Mouse (Mus musculus): Measurements from ENCODE around the gene Lrp10.
A peak's percentile ranks its signal among the peaks of the same experiment; 100 is the strongest.

The Lrp10 gene

DNA sequence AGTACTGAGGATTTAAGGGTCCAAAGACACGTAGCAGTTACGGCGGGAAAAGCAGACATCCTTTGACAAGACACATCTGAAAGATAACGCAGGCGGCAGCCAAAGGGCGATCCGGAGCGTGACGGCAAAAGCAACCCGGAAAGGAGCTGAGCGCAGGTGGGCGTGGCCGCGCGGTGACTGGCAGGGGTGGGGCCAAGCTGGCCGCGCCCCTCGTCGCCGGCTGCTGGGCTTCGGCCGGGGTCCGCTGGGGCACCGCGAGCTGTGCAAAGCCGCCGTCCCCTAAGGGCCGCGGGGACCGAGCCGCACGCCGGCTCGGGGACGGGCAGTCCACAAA, at the start of gene Lrp10:
TSS of gene Lrp10 (plus strand) at position 179 of the 334 bp plus-strand sequence.
- peak; percentile 84 to 89 for DNase-seq

DNA sequence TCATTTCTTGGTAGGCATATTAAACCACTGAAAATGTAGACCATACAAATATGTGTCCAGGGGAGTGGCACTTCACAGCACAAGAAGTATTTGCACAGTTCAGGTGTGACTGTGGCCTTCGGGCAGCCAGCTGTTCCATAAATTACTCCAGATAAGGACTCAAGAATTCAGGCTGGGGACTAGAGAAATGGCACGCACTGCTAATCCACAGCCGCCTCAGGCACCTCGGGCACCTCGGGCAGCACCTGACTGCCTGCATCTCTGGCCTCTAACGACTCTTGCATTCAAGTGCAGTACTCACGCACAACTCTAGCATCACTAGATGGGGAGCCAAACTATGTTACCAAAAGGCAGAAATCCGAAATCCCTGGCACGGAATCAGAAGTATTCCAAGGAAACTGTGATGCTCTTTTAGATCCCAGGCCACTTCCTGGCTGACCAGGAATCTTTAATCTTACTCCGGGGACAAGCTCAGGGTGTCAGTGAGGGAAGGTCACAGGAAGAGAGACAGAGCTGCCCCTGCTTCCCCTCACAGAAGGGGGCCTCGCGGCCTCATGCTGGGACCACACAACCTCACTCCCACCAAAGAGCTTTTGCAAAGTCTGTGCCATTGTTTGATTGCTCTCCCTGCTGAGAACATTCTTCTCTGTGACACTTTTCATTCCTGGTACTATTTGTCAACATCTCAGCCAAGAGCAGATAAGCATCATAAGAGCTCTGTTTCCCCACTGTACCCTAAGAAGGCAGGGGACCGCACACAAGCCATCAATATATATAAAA, 48.5 kb upstream of the Lrp10 start:
- DNase-seq: no peak

DNA sequence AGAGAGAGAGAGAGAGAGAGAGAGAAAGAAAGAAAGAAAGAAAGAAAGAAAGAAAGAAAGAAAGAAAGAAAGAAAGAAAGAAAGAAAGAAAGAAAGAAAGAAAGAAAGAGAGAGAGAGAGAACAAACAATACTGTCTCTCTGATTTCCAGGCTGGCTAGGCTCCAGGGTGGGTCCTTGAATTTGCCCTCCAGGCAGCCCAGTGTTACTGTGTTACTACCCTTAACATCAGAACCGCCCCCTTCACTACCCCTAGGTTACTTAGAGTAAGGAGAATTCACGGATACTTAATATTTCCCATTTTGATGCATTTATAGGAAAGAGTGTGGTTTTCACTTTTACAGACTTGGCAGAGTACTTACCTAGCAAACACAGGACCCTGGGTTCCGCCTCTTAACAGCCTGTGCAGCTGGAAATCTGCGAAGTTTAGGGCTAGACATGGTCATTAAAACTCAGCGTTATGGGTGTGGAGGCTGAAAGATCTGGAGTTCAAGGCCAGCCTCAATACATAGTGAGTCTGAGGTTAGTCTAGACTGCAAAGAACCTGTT, 47.6 kb upstream of the Lrp10 start:
- no peak for DNase-seq

DNA sequence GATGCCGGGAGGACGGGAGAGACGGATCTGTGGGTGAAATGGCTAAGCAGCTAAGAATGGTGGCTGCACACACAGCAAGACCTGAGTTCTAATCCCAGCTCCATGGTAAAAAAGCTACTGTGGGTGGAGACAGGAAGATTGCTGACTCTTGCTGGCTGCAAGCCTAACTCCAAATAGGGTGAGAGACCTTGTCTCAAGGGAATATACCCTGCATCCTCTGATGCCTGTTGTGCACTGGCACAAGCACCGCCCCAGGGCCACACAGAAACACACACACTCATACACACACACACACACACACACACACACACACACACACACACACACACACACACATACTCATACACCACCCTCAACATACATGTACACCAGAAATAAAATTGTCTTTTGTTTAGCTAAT, 47.1 kb upstream of the Lrp10 start:
- no peak for DNase-seq

DNA sequence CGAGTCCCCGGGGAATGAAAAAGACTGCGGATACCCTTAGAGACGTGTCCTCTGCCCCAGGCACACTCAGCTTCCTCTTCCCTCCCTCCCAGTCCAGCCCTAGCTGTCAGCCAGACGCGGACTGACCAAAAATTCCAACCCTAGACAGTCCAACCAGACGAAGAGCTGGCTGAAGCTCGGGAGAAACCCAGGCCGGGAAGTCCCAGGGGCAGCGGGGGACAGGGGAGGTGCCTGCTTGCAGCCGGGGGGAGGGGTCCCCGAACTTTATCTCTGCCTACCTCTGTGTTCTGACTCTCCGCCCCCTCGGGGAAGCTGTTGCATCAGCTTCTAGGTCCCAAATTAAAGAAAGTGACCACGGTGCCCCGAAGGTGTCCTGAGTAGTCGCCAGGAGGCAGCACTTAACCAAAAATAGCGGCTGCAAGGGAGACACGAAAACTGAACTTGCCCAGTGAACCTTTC, 46.3 kb upstream of the Lrp10 start, which contains the start of gene Slc7a7:
TSS of gene Slc7a7 (minus strand) at position 158 of the 459 bp plus-strand sequence.
- no peak for DNase-seq

DNA sequence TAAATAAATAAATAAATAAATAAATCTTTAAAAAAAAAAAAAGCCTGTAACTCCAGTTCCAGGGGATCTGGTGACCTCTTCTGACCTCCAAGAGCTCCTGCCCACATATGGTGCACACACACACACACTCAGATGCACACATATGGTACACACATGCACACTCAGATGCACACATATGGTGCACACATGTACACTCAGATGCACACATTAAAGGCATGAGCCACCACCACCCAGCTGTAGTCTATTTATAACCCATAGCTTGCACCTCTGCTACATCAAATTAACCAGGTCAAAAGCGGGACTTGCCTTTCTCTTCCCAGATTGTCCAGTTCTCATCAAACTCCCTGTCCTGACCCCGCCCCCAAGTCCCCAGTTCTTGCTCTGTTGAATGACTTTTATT, 42.9 kb upstream of the Lrp10 start:
- no peak for DNase-seq

DNA sequence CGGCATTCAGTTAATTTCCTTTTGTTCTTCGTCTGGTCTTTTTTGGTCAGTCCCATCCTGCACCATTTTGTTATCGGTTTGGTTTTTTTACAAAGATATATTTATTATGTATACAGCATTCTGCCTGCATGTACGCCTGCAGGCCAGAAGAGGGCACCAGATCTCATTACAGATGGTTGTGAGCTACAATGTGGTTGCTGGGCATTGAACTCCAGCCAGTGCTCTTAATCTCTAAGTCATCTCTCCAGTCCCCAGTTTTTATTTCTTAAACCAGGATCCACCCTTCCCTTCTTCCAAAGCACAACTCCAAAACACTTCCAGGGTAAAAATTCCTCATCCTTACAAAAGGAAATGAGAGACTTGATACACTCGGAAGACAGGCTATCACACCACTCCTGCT, 40.5 kb upstream of the Lrp10 start:
- DNase-seq: no peak

DNA sequence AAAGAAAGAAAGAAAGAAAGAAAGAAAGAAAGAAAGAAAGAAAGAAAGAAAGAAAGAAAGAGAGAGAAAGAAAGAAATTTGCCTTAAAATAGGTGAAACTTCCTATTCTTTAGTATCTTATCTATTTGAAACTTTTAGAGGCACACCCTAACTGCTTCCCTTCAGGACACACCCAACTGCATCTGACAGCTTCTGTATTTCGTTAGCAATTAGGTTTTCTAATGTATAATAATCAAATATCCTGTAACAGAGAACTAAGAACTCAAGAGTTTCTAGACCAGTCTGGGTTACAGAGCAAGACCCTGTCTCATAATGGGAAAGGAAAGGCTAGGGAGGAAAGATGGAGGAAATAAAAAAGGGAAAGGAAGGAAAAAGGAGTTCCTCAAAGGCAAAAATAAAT, 39.3 kb upstream of the Lrp10 start:
- no peak for DNase-seq

DNA sequence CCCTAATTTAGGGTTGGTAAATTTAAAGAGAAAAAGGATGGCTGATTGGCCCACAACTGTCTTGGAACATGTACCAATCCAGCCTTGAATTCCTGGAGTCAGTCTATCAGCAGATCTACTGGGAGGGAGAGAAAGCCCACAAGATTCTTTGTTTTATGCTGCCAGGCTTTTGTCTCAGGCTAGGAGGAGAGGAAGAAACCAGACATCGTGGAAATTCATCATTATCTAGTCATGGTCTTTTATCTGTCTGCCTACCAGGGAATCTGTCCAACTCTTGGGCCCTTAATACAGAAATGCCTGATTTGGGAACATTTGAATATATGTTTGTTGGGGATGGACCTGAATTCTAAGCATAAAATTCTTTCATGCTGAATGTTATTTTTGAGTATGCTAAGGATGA, 38.4 kb upstream of the Lrp10 start:
- no peak for DNase-seq

DNA sequence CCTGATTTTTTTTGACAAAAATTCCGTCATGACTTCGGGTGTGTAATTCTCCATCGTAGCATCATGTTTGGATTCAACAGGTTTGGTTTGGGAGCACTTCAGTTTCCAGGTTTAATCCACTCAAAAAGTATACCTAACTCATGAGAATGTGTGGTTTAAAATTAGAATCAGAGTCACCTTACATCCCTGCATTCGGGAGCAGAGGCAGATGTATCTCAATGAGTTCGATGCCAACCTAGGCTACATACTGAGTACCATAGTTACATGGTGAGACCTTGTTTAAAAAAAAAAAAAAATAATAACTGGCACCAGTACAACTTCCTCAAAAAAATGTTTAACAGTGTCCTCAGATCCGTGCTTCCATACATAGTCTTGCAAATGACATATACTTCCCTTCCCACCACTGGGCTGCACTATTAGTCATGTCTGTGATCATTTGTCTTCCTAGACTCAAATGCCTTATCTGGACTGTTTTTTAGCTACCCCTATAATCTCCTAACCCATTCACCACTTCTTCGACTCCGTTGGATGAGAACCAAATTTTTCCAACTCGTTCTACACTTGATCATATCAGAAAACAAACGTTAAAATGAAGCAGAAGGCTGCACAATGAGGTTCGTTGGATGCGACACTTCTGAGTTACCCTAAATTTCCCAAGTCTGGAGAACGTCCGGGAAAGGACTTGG, 37.8 kb upstream of the Lrp10 start:
- DNase-seq: no peak

DNA sequence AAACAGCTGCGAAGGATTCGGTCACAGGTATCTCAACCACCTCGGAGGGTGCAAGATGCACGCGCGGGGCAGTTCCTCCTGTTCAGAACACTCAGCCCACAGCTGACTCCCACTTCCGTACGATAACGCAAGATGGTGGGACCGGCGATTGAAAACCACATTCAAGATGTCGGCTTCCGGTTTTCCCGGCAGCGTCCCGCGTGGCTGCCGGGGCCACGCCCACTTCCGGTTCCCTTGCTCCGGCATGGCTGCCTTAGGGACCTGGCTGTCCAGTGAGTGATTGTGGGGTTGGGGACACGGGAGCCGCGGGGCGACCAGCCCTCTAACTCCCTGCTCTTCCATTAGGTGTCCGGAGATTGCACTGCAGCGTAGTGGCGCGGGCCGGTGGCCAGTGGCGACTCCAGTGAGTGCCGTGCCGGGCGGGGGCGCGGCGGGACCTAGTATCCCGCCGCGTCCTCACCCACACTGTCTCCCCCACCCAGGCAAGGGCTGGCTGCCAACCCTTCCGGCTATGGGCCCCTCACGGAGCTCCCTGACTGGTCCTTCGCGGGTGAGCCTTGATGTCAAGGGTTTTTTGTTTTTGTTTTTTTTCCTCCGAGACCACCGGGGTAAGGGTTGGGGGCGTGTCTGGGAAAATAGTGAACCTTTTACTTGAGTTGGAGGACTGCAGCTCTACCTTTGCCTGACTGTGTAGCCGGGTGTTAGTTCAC, 37.1 kb upstream of the Lrp10 start, which contains the start of gene Mrpl52:
TSS of gene Mrpl52 (plus strand) at position 221 of the 710 bp plus-strand sequence.
- DNase-seq: peak; percentile 92 to 94

DNA sequence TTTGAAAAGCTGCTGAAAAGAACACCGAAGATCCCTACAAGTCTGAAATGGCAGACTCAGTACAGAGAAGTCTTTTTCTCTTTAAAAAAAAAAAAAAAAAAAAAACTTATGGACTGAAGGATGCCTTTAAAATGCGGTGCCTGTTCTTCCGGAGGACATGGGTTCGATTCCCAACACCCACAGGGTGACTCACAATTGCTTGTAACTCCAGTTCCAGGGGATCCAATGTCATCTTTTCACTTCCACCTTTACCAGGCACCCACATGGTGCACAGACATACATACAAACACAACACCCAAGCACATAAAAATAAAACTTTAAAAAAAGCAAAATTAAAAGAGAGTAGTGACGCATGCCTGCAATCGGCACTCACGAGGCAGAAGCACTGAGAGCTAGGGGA, 36.2 kb upstream of the Lrp10 start:
- DNase-seq: no peak

DNA sequence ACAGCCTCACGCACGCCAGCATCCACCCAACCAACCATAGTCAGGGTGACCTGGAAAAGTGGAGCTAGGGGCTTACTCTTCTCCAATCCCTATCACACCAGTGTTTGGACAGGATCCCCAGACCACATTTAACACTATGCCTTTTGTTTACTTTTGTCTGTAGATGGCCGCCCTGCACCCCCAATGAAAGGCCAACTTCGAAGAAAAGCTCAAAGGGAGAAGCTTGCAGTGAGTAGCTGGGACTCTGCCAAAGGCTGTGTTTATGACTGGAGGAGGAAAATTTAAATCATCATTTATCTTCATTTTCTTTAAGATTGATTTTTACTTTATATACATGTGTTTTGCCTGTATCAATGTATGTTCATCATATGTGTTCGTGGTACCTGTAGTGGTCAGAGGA, 35.5 kb upstream of the Lrp10 start:
- no peak for DNase-seq

DNA sequence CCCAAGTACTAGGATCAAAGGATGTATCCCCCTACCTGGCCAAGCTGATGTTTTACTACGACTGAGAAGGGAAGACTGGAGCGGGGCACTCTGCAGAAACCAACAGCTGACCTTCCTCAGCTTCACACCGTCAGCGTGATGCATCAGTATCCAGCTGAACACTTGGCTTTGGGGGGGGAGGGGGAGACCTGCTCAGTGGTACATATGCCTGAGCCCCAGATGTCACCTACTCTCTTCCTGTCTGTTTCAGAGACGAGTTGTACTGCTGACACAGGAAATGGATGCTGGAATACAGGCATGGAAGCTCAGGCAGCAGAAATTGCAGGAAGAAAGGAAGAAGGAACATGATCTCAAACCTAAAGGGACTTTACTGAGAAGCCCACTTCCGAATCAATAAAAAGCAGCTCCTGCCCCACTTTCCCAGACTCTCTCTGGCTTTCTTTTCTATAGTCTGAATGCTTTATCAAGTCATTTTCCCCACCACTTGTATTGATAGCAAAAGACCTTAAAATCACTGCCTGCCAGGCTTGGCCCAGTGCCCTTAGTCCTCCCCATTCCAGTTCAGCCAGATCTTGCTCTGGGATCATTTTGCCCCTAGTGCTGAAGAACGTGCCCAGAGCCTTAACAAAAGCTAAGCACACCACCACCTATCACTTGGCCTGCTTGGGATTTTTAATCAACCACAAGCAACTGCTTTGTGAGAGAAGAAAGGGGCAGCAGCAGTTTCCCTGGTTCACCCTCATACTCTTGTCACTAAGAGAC, 34.4 kb upstream of the Lrp10 start:
- DNase-seq: no peak

DNA sequence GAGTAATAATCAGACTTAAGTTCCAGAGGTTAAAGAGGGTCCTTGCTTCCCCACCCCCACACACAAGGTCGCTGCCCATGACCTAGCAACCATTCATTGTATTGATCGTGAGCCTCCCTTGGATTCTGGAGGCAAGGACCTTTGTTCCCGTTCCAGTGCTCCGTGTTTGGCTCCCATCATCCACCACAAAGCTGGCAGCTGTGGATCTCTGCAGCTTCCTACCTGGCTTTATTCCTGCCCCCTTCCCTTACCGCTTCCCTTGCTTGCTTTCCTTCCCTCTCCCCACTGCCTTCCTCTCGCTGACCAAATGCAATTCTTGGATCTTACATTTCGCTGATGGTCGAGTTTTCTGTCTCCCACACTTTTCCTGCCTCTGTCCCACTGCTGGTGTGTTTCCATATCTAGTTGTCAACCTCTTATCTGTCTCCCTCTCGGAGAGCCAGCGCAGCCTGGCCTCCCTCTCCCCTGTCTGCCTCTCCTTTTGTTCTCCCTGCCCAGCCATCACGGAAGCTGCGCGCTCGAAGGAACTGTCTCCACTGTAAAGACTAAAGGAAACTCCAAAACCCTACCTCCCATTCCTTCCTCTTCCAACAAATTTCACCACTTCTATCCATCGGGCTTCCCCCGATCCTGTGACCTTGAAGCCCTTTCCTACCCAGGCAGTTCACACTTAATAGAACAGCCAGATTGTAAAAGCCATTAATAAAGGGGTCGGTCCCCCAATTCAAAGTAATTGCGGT, 33.4 kb upstream of the Lrp10 start:
- no peak for DNase-seq

DNA sequence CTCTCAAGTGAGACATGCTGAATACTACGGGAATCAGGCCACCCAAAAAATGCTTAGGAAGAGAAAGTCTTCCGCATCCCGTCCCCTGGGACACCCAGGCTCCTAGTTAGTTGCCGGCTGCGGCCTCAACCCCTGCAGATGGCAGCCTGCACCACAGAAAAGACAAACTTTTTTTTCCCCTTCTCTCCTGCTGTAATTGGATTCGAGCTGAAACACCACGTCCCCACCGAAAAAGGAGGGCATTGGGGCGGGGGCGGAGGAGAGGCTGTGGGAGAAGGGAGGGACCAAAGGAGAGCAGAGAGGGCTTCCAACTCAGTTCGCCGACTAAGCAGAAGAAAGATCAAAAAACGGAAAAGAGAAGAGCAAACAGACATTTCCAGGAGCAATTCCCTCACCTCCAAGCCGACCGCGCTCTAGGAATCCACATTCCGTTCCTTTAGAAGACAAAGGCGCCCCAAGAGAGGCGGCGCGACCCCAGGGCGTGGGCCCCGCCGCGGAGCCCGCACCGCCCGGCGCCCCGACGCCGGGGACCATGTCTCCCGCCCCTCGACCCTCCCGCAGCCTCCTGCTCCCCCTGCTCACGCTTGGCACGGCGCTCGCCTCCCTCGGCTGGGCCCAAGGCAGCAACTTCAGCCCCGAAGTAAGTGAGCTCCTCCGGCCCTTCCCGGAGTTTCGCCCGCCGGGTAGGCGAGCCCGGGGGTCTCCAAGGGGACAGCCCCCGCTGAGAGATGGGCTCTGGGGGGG, 32.4 kb upstream of the Lrp10 start, which contains the start of gene Mmp14:
TSS of gene Mmp14 (plus strand) at position 279 of the 744 bp plus-strand sequence.
- DNase-seq: no peak

DNA sequence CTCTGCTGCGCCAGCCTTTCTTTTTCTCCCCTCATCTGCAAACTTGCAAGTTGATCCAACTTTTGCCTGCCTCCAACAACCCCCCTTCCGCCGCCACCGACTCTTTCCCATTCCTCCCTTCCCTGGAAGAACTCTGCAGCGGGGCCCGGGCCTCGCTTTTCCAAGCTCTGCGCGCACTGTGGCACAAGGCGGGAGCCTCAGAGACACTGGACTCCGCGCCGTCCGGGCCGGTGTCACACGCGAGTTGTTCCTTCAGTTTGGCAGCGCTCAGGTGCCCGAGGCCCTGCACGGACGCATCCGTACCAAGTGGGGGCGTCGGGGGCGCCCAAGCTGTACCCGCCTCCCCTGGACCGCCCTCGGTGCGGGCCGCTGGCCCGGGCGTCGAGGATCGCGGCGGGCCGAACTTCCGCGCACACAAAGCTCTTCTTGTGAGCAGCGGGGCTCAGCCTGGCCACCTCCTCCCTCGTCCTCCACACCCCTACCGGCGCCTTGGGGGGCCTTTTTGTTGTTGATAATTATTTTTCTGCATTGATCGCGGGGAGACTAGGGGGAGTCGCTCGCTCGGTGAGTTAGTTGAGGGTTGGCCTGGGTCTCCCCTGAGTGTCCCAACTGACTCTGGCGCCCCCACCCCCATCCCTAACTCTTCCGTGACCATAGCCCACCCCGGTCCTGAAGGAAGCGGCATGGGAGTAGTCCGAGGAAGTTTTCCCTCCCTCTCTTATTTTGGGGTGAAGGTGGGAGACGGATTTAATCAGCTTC, 31.7 kb upstream of the Lrp10 start:
- DNase-seq: no peak

DNA sequence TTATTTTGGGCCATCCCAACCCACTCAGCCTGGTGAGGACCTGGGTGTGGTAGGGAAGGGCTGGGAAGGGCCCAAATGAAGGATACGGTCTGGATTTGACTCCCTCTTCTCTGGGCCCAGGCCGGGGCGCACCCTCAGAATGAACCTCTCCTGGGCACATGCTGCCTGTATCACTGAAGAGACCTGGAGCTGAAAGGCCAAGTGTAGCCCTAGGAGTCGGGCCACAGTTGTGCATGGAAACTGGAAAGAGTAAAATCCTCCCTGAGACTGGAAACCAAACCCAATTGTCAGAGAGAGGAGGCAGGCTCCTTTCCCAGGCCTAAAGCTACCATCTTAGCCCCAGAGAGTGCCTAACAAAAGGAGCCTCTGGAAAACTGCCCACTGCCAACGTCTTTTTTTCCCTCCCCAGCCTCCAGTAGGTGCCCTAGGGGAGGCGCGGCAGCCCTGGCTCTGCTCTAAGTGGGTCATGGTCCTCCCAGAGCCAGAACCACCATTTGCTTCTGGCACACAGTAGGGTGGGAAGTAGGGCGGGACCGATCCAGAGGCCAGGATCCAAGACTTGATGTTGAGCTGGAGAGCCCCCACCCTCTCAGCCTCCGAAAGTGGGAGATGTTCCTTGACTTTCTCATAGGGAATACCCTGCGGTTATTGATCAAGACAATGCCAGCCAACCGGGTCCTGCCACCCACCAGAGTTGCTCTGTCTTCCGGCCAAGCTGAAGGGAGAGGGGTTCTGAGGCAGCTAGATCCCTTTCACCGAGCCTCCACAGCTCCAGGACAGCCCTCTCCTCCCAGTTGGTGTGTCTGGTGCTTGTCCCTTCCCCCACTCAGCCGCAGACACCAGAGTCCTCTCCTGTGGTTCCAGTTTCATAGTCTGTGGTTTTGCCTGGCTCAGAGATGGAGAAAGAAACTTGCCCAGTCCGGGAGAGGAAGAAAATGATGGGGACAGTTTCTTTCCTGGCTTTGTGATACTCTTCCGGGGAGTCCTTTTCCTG, 30.8 kb upstream of the Lrp10 start:
- DNase-seq: no peak

DNA sequence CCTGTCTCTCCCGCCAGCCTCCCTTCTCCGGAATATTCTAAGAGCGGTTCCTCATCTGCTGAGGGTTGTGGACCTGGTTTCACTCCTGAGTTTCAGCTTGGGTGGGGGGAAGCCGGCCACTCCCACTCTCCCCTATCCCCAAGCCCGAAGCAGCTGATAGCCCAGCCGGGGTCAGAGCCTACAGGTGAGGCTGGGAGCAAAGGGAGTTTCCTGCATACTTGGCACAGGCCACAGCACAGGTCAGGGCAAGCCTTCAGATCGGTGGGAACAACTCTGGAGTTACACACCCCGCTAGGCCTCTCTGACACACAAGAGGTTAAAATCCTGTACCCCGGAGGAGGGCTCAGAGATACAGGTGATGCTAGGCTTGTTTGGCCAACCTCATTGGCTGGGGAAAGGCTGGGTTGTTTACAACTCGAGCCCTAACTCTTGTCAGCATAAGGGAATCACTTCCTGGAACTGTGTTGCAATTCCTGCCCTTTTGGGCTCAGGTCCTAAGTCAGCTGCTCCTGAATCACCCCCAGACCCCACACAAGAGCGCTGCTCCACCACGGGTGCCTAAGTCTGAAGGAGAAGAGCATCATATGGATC, 29.9 kb upstream of the Lrp10 start:
- DNase-seq: no peak
